Mouse (Mus musculus): Measurements from ENCODE around the gene Atp6ap1l. TPM values are rescaled to one million over a fixed set of nuclear protein-coding genes. Genes with fewer than 3 reads are reported as not detected.

Atp6ap1l gene
- polyA plus RNA-seq, 1 experiment, result not detected

- no peak overlapping the region for H3K4me3 ChIP-seq (replicated peaks; ENCODE audit: control insufficient read depth, low read depth, low read length)
- TF ChIP-seq CTCF (IDR thresholded peaks at IDR 0.05; ENCODE audit: control insufficient read depth, insufficient read depth, low read length) (no peak), POLR2A (IDR thresholded peaks at IDR 0.05; ENCODE audit: borderline replicate concordance, control insufficient read depth, low read depth, low read length) (no peak)
- H3K27ac ChIP-seq (ENCODE audit: control insufficient read depth, insufficient read depth, low read depth, low read length, poor library complexity), result no peak overlapping the region
- WGBS, result 16% methylated on average over 1 of the region's 1 CpGs
- H3K4me1 ChIP-seq (ENCODE audit: control insufficient read depth, insufficient read depth, low read length), result no peaks in the 10 kb centered on the region; the same call in 1 of the 2 replicates
Measured at GRCm38 (mm10) chr13:90881727-90882429, 23.3 kb downstream of the Atp6ap1l start.

GRCm38 (mm10) chr13:90871579-90871978 lies 33.6 kb downstream of the Atp6ap1l start:
- no peaks in the 10 kb centered on the region for H3K4me1 ChIP-seq (ENCODE audit: control insufficient read depth, insufficient read depth, low read length)
- TF ChIP-seq CTCF (IDR thresholded peaks at IDR 0.05; ENCODE audit: control insufficient read depth, insufficient read depth, low read length) (no peak), POLR2A (IDR thresholded peaks at IDR 0.05; ENCODE audit: borderline replicate concordance, control insufficient read depth, low read depth, low read length) (no peak)
- WGBS, result 81% methylated on average over 4 of the region's 4 CpGs
- H3K4me3 ChIP-seq (replicated peaks; ENCODE audit: control insufficient read depth, low read depth, low read length), result no peak overlapping the region
- H3K27ac ChIP-seq (ENCODE audit: control insufficient read depth, insufficient read depth, low read depth, low read length, poor library complexity), result no peak overlapping the region

GRCm38 (mm10) chr13:90869157-90869556 lies 36.0 kb downstream of the Atp6ap1l start:
- no peak for TF ChIP-seq CTCF (IDR thresholded peaks at IDR 0.05; ENCODE audit: control insufficient read depth, insufficient read depth, low read length)
- no peak for TF ChIP-seq POLR2A (IDR thresholded peaks at IDR 0.05; ENCODE audit: borderline replicate concordance, control insufficient read depth, low read depth, low read length)
- 60% methylated on average over 4 of the region's 4 CpGs for WGBS
- Histone ChIP-seq H3K4me3 (replicated peaks; ENCODE audit: control insufficient read depth, low read depth, low read length) (no peak overlapping the region), H3K4me1 (ENCODE audit: control insufficient read depth, insufficient read depth, low read length) (no peaks in the 10 kb centered on the region), H3K27ac (ENCODE audit: control insufficient read depth, insufficient read depth, low read depth, low read length, poor library complexity) (no peak overlapping the region)

GRCm38 (mm10) chr13:90862138-90862537 lies 43.0 kb downstream of the Atp6ap1l start:
- no peak overlapping the region for H3K4me3 ChIP-seq (replicated peaks; ENCODE audit: control insufficient read depth, low read depth, low read length)
- no peak overlapping the region for H3K27ac ChIP-seq (ENCODE audit: control insufficient read depth, insufficient read depth, low read depth, low read length, poor library complexity)
- WGBS, result 62% methylated on average over 3 of the region's 3 CpGs
- TF ChIP-seq POLR2A (IDR thresholded peaks at IDR 0.05; ENCODE audit: borderline replicate concordance, control insufficient read depth, low read depth, low read length) (no peak), CTCF (IDR thresholded peaks at IDR 0.05; ENCODE audit: control insufficient read depth, insufficient read depth, low read length) (no peak)
- H3K4me1 ChIP-seq (ENCODE audit: control insufficient read depth, insufficient read depth, low read length), result no peaks in the 10 kb centered on the region

GRCm38 (mm10) chr13:90860888-90861431 lies 44.2 kb downstream of the Atp6ap1l start:
- WGBS, result 50% methylated on average over 2 of the region's 2 CpGs
- TF ChIP-seq CTCF (IDR thresholded peaks at IDR 0.05; ENCODE audit: control insufficient read depth, insufficient read depth, low read length) (no peak), POLR2A (IDR thresholded peaks at IDR 0.05; ENCODE audit: borderline replicate concordance, control insufficient read depth, low read depth, low read length) (no peak)
- Histone ChIP-seq H3K27ac (ENCODE audit: control insufficient read depth, insufficient read depth, low read depth, low read length, poor library complexity) (no peak overlapping the region), H3K4me3 (replicated peaks; ENCODE audit: control insufficient read depth, low read depth, low read length) (no peak overlapping the region), H3K4me1 (ENCODE audit: control insufficient read depth, insufficient read depth, low read length) (no peaks in the 10 kb centered on the region)

- H3K27ac ChIP-seq (ENCODE audit: control insufficient read depth, insufficient read depth, low read depth, low read length, poor library complexity), result no peak overlapping the region
- TF ChIP-seq POLR2A (IDR thresholded peaks at IDR 0.05; ENCODE audit: borderline replicate concordance, control insufficient read depth, low read depth, low read length) (no peak), CTCF (IDR thresholded peaks at IDR 0.05; ENCODE audit: control insufficient read depth, insufficient read depth, low read length) (no peak)
- H3K4me1 ChIP-seq (ENCODE audit: control insufficient read depth, insufficient read depth, low read length), result no peaks in the 10 kb centered on the region
- WGBS, result 68% methylated on average over 5 of the region's 5 CpGs
- no peak overlapping the region for H3K4me3 ChIP-seq (replicated peaks; ENCODE audit: control insufficient read depth, low read depth, low read length)
Measured at GRCm38 (mm10) chr13:90852727-90853630, 52.2 kb downstream of the Atp6ap1l start.

- 82% methylated on average over 4 of the region's 4 CpGs for WGBS
- H3K4me1 ChIP-seq (ENCODE audit: control insufficient read depth, insufficient read depth, low read length), result no peaks in the 10 kb centered on the region
- no peak overlapping the region for H3K4me3 ChIP-seq (replicated peaks; ENCODE audit: control insufficient read depth, low read depth, low read length)
- no peak overlapping the region for H3K27ac ChIP-seq (ENCODE audit: control insufficient read depth, insufficient read depth, low read depth, low read length, poor library complexity)
- TF ChIP-seq CTCF (IDR thresholded peaks at IDR 0.05; ENCODE audit: control insufficient read depth, insufficient read depth, low read length) (no peak), POLR2A (IDR thresholded peaks at IDR 0.05; ENCODE audit: borderline replicate concordance, control insufficient read depth, low read depth, low read length) (no peak)
Measured at GRCm38 (mm10) chr13:90851795-90852194, 53.4 kb downstream of the Atp6ap1l start.

GRCm38 (mm10) chr13:90844191-90844590 lies 61.0 kb downstream of the Atp6ap1l start:
- Histone ChIP-seq H3K4me3 (replicated peaks; ENCODE audit: control insufficient read depth, low read depth, low read length) (no peak overlapping the region), H3K4me1 (ENCODE audit: control insufficient read depth, insufficient read depth, low read length) (no peaks in the 10 kb centered on the region), H3K27ac (ENCODE audit: control insufficient read depth, insufficient read depth, low read depth, low read length, poor library complexity) (no peak overlapping the region)
- no peak for TF ChIP-seq POLR2A (IDR thresholded peaks at IDR 0.05; ENCODE audit: borderline replicate concordance, control insufficient read depth, low read depth, low read length)
- TF ChIP-seq CTCF (IDR thresholded peaks at IDR 0.05; ENCODE audit: control insufficient read depth, insufficient read depth, low read length), result no peak

Data from bone marrow, adult 2 months (tissue).